Mouse (Mus musculus): ENCODE data around the gene Tspan4. TPM values are rescaled to one million over a fixed set of nuclear protein-coding genes. Genes with fewer than 3 reads are reported as not detected.

Gene Tspan4
- total and polyA plus RNA-seq, 2 experiments from 2014 or later: 54.9 to 79.6 TPM

DNA sequence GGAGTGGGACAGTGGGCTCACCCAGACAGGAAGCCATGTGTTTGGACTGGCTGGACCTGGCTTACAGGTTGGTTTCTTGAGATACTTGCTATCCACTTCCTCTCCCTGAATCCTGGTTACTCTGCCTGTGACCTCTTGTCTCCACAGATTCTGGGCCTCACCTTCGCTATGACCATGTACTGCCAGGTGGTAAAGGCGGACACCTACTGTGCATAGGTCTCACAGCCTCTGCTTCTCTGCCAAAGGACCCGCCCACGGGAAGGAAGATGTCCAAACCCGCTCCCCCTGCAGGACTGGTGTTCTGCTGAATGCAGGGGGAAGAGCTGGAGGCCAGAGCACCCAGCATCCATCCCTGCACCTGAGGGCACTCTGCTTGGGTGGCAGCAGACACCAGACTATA lies 17.7 kb downstream of the Tspan4 start:
- no peak overlapping the region for H3K9ac ChIP-seq
- no peaks in the 10 kb centered on the region for H3K9me3 ChIP-seq (ENCODE audit: low read length)
- no peak for TF ChIP-seq CTCF (IDR thresholded peaks at IDR 0.05; ENCODE audit: low read depth)
- no peaks in the 10 kb centered on the region for H3K27me3 ChIP-seq (ENCODE audit: insufficient read depth, low read length)
- 86% methylated on average over 5 of the region's 5 CpGs for WGBS
- no peak overlapping the region for H3K4me3 ChIP-seq (ENCODE audit: low read depth, low read length)
- no peaks in the 10 kb centered on the region for H3K4me1 ChIP-seq (ENCODE audit: insufficient read depth)
- H3K4me2 ChIP-seq (ENCODE audit: low read depth): no peak overlapping the region
- no peak for ATAC-seq
- peaks cover 32% of the 10 kb centered on the region for H3K36me3 ChIP-seq (ENCODE audit: insufficient read depth)
- no peak overlapping the region for H3K27ac ChIP-seq (ENCODE audit: low read depth, low read length)
- DNase-seq: no peak

DNA sequence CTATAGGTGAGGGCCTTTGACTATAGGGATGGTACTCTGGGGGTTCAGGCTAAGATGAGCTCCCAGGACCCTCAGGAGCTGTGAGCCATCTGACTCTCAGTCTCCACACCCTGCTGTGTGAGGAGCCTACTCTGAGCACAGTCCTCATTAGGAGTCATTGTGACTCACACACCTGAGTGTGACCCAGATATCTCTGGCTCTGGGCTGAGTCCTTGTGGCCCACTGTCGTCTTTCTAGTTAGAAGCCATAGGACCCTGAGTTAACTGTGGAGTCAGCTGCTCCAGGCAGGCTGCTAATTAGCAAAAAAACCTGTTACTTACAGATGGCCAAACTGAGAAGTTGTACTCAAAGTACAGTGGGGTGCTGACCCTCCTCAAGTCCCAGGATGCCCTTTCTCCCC lies 18.7 kb downstream of the Tspan4 start:
- H3K27ac ChIP-seq (ENCODE audit: low read depth, low read length): no peak overlapping the region
- no peaks in the 10 kb centered on the region for H3K9me3 ChIP-seq (ENCODE audit: low read length)
- no peaks in the 10 kb centered on the region for H3K4me1 ChIP-seq (ENCODE audit: insufficient read depth)
- ATAC-seq (no peak), DNase-seq (no peak)
- H3K36me3 ChIP-seq (ENCODE audit: insufficient read depth): peaks cover 32% of the 10 kb centered on the region
- no peak for TF ChIP-seq CTCF (IDR thresholded peaks at IDR 0.05; ENCODE audit: low read depth)
- H3K4me3 ChIP-seq (ENCODE audit: low read depth, low read length): no peak overlapping the region
- H3K9ac ChIP-seq: no peak overlapping the region
- whole genome bisulfite sequencing: 63% methylated on average over 1 of the region's 1 CpGs
- no peaks in the 10 kb centered on the region for H3K27me3 ChIP-seq (ENCODE audit: insufficient read depth, low read length)
- no peak overlapping the region for H3K4me2 ChIP-seq (ENCODE audit: low read depth)

DNA sequence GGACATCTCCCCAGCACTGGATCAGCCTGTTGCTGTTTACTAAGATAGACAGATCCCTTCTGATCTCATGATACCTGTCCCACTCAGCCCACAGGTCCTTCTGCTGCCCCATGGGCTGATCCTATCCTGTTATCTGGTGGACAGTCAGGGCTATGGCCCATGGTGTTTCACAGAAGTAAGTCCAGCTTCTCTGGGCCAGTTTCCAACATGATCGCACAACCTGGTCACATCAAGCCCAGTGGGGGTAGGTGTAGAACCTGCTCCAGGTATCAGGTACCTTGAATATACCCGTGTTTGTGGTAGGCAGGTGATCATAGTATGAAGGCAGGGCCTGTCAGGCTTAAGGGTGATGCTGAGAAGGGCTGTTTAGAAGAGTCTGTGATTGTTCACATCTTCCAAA lies 20.3 kb downstream of the Tspan4 start:
- H3K27me3 ChIP-seq (ENCODE audit: insufficient read depth, low read length): no peaks in the 10 kb centered on the region
- no peaks in the 10 kb centered on the region for H3K4me1 ChIP-seq (ENCODE audit: insufficient read depth)
- DNase-seq: no peak
- no peaks in the 10 kb centered on the region for H3K9me3 ChIP-seq (ENCODE audit: low read length)
- H3K36me3 ChIP-seq (ENCODE audit: insufficient read depth): peaks cover 38% of the 10 kb centered on the region
- WGBS: 92% methylated on average over 2 of the region's 2 CpGs
- no peak overlapping the region for H3K27ac ChIP-seq (ENCODE audit: low read depth, low read length)
- H3K4me2 ChIP-seq (ENCODE audit: low read depth): no peak overlapping the region
- H3K9ac ChIP-seq: no peak overlapping the region
- H3K4me3 ChIP-seq (ENCODE audit: low read depth, low read length): no peak overlapping the region
- TF ChIP-seq CTCF (IDR thresholded peaks at IDR 0.05; ENCODE audit: low read depth): no peak
- ATAC-seq: no peak

DNA sequence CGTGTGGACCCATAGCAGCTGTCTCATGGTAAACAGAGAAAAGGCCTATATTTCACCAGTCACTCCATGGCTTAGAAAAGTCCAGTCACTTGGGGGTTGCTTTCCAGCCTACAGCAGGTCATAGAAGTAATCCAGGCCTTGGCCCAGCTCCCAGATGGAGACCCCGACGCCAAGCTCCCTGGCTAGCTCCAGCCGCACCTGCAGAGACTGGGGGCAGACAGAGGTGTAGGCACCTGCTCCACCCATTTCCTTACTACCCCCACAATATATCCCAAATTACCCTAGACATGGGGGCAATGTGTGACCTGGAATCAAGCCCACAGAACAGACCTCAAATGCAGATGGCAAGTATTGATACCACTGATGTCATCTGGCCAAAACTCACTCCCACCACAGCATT lies 20.9 kb downstream of the Tspan4 start:
- 86% methylated on average over 4 of the region's 4 CpGs for WGBS
- H3K27ac ChIP-seq (ENCODE audit: low read depth, low read length): no peak overlapping the region
- H3K4me2 ChIP-seq (ENCODE audit: low read depth): no peak overlapping the region
- ATAC-seq (no peak), DNase-seq (no peak)
- TF ChIP-seq CTCF (IDR thresholded peaks at IDR 0.05; ENCODE audit: low read depth): no peak
- H3K9ac ChIP-seq: no peak overlapping the region
- H3K27me3 ChIP-seq (ENCODE audit: insufficient read depth, low read length): no peaks in the 10 kb centered on the region
- H3K9me3 ChIP-seq (ENCODE audit: low read length): no peaks in the 10 kb centered on the region
- H3K4me1 ChIP-seq (ENCODE audit: insufficient read depth): no peaks in the 10 kb centered on the region
- peaks cover 38% of the 10 kb centered on the region for H3K36me3 ChIP-seq (ENCODE audit: insufficient read depth)
- no peak overlapping the region for H3K4me3 ChIP-seq (ENCODE audit: low read depth, low read length)

DNA sequence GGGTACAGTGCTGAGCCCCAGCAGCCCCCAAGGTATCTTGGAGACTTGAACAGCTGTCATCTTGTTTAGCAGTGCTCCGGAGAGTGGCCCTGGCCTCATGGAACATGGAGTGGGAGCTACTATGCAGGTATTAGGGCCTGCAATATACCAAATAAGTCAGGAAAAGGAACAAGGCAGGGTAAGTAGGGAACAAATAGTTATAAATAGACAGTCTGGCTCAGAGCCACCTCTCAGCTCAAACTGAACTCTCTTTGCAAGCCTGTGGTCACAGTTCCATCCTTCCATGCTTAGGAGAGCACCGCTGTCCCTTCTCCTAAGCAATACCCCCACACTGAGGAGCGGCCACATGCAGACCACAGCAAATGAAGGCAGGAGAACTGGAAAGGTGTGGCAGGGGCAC lies 22.6 kb downstream of the Tspan4 start:
- Histone ChIP-seq H3K36me3 (ENCODE audit: insufficient read depth) (peaks cover 28% of the 10 kb centered on the region), H3K9ac (no peak overlapping the region), H3K4me3 (ENCODE audit: low read depth, low read length) (no peak overlapping the region), H3K27ac (ENCODE audit: low read depth, low read length) (no peak overlapping the region), H3K4me2 (ENCODE audit: low read depth) (no peak overlapping the region), H3K27me3 (ENCODE audit: insufficient read depth, low read length) (no peaks in the 10 kb centered on the region), H3K4me1 (ENCODE audit: insufficient read depth) (no peaks in the 10 kb centered on the region), H3K9me3 (ENCODE audit: low read length) (no peaks in the 10 kb centered on the region)
- DNase-seq: no peak
- TF ChIP-seq CTCF (IDR thresholded peaks at IDR 0.05; ENCODE audit: low read depth): no peak
- ATAC-seq: no peak
- 96% methylated on average over 3 of the region's 3 CpGs for WGBS

DNA sequence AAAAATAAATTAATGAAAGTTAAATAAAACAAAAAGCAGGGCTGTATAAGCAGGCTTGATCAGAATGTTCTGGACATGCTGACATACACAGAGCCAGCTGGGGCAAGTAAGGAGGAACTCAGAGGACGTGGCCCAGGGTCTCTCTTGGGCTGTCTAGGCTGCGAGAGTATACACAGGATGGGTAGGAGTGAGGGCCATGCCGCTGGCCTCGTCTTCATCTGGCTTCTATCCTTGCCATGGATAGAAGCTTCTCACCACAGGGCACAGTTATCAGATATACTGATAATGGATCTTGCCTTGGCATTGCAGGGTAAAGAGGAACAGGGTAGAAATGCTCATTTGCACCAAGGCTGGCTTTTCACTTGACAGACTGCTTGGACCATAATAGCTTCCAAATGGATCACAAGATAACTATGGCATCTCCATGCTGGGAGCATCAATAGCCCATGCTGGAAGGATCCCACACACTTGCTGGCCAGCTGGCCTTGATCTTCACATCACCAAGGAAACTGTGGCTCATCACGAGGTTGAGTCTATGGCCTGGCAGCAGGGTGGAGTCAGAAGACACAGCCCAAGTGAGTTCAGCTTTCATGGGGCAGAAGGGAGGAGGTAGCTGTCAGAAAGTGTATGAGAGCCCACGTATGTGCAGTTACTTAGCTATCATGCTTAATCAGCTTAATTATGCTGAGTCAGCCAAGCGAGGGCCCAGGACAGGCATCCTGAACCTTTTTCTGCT lies 26.9 kb downstream of the Tspan4 start:
- peaks cover 8% of the 10 kb centered on the region; the same call in 1 of the 2 replicates for H3K36me3 ChIP-seq (ENCODE audit: insufficient read depth)
- WGBS: 83% methylated on average over 7 of the region's 7 CpGs
- no peak for ATAC-seq
- H3K9ac ChIP-seq: no peak overlapping the region
- no peak overlapping the region for H3K27ac ChIP-seq (ENCODE audit: low read depth, low read length)
- no peak overlapping the region for H3K4me2 ChIP-seq (ENCODE audit: low read depth)
- DNase-seq: no peak
- H3K4me1 ChIP-seq (ENCODE audit: insufficient read depth): no peaks in the 10 kb centered on the region
- H3K9me3 ChIP-seq (ENCODE audit: low read length): no peaks in the 10 kb centered on the region
- no peaks in the 10 kb centered on the region for H3K27me3 ChIP-seq (ENCODE audit: insufficient read depth, low read length)
- no peak overlapping the region for H3K4me3 ChIP-seq (ENCODE audit: low read depth, low read length)
- TF ChIP-seq CTCF (IDR thresholded peaks at IDR 0.05; ENCODE audit: low read depth): no peak

DNA sequence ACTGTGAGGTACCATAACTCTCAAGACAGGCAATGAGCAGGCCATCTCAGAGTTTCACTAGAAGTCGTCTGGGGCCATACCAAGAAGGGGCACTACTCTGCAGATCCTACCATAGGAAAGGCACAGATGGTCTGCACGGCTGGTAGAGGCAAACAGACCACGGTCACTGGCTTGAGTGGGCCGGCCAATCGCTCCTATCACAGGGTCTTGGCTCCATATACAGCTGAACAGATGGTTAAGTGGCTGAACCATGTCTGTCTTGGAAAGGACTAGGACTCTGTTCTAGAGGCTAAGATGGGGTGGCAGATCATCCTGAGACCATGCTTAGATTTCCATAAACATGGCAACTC lies 27.5 kb downstream of the Tspan4 start:
- no peak for TF ChIP-seq CTCF (IDR thresholded peaks at IDR 0.05; ENCODE audit: low read depth)
- no peak for ATAC-seq
- H3K36me3 ChIP-seq (ENCODE audit: insufficient read depth): peaks cover 8% of the 10 kb centered on the region; the same call in 1 of the 2 replicates
- no peaks in the 10 kb centered on the region for H3K9me3 ChIP-seq (ENCODE audit: low read length)
- H3K4me3 ChIP-seq (ENCODE audit: low read depth, low read length): no peak overlapping the region
- no peaks in the 10 kb centered on the region for H3K4me1 ChIP-seq (ENCODE audit: insufficient read depth)
- no peaks in the 10 kb centered on the region for H3K27me3 ChIP-seq (ENCODE audit: insufficient read depth, low read length)
- no peak overlapping the region for H3K27ac ChIP-seq (ENCODE audit: low read depth, low read length)
- no peak overlapping the region for H3K4me2 ChIP-seq (ENCODE audit: low read depth)
- H3K9ac ChIP-seq: no peak overlapping the region
- DNase-seq: no peak
- WGBS: 88% methylated on average over 5 of the region's 5 CpGs

All from forebrain, postnatal 0 days (tissue).